Mouse (Mus musculus): Measurements from ENCODE around the gene Taok3. TPM values are rescaled to one million over a fixed set of nuclear protein-coding genes. Genes with fewer than 3 reads are reported as not detected.
A peak's percentile ranks its signal among the peaks of the same experiment; 100 is the strongest.

The Taok3 gene
- total and polyA plus RNA-seq, 3 experiments = 8.3 to 35.0 (median 17.4) TPM

GRCm38 (mm10) chr5:117111064-117111773 lies 8.7 kb upstream of the Taok3 start:
- Histone ChIP-seq H3K4me1 (ENCODE audit: control insufficient read depth in 1 of 2, insufficient read depth in 2 of 2) (peaks cover 0 to 6% of the 10 kb centered on the region in 2 experiments; a peak in 2 of 4 replicates), H3K9ac (ENCODE audit: insufficient read depth, low read depth) (no peak overlapping the region), H3K79me2 (replicated peaks; ENCODE audit: control insufficient read depth, extremely low read depth, insufficient read depth, poor library complexity, severe bottlenecking) (peaks cover 17% of the 10 kb centered on the region), H3K27ac (ENCODE audit: insufficient read depth, low read depth) (no peak overlapping the region), H3K4me2 (ENCODE audit: insufficient read depth, low read depth, poor library complexity, severe bottlenecking) (no peak overlapping the region), H3K36me3 (replicated peaks in 1 of 2; ENCODE audit: control insufficient read depth in 1 of 2, insufficient read depth in 1 of 2, low read length in 1 of 2) (peaks cover 61 to 73% of the 10 kb centered on the region in 2 experiments), H3K27me3 (replicated peaks) (no peaks in the 10 kb centered on the region), H3K4me3 (replicated peaks in 1 of 3; ENCODE audit: low read depth in 2 of 3, low read length in 2 of 3, poor library complexity in 1 of 3) (no peak overlapping the region), H3K9me3 (replicated peaks; ENCODE audit: low read length) (no peaks in the 10 kb centered on the region)
- dilution Hi-C loops (cut with MboI; ENCODE audit: extremely low pct_ligation_motif_present, extremely low pct_unique_long_range_greater_than_20kb, low sequenced_read_pairs) (no loop called here), in situ Hi-C loops (cut with MboI; ENCODE audit: low pct_ligation_motif_present, low pct_unique_long_range_greater_than_20kb, low sequenced_read_pairs) (loop anchor here (10.0 kb wide), 1 partner anchor 174 kb away; the partner anchor contains the start of gene Pebp1)
- DNase-seq (ENCODE audit: extremely low read depth) = no peak
- no peak for TF ChIP-seq PAX5 (IDR thresholded peaks at IDR 0.05; ENCODE audit: low read length)
- TF ChIP-seq CTCF (conservative IDR thresholded peaks at IDR 0.05 in 1 of 2, IDR thresholded peaks at IDR 0.05 in 1 of 2; ENCODE audit: low read depth in 2 of 2, low read length in 2 of 2) = peak in 1 of 2 experiments; percentile 22; a peak in 2 of 4 replicates

- H3K4me3 ChIP-seq (replicated peaks in 1 of 3; ENCODE audit: low read depth in 2 of 3, low read length in 2 of 3, poor library complexity in 1 of 3) = no peak overlapping the region
- peaks cover 0 to 11% of the 10 kb centered on the region in 2 experiments; a peak in 2 of 4 replicates for H3K4me1 ChIP-seq (ENCODE audit: control insufficient read depth in 1 of 2, insufficient read depth in 2 of 2)
- no peak for DNase-seq (ENCODE audit: extremely low read depth)
- H3K27me3 ChIP-seq (replicated peaks) = no peaks in the 10 kb centered on the region
- no peak overlapping the region for H3K27ac ChIP-seq (ENCODE audit: insufficient read depth, low read depth)
- dilution Hi-C loops (cut with MboI; ENCODE audit: extremely low pct_ligation_motif_present, extremely low pct_unique_long_range_greater_than_20kb, low sequenced_read_pairs) = no loop called here
- peaks cover 56 to 68% of the 10 kb centered on the region in 2 experiments for H3K36me3 ChIP-seq (replicated peaks in 1 of 2; ENCODE audit: control insufficient read depth in 1 of 2, insufficient read depth in 1 of 2, low read length in 1 of 2)
- no peak overlapping the region for H3K9ac ChIP-seq (ENCODE audit: insufficient read depth, low read depth)
- in situ Hi-C loops (cut with MboI; ENCODE audit: low pct_ligation_motif_present, low pct_unique_long_range_greater_than_20kb, low sequenced_read_pairs) = loop anchor here (10.0 kb wide), 1 partner anchor 173 kb away; the partner anchor contains the start of gene Pebp1
- no peak overlapping the region for H3K4me2 ChIP-seq (ENCODE audit: insufficient read depth, low read depth, poor library complexity, severe bottlenecking)
- TF ChIP-seq CTCF (conservative IDR thresholded peaks at IDR 0.05 in 1 of 2, IDR thresholded peaks at IDR 0.05 in 1 of 2; ENCODE audit: low read depth in 2 of 2, low read length in 2 of 2) (no peak), NELFE (IDR thresholded peaks at IDR 0.05; ENCODE audit: low read depth, low read length) (no peak), ZMIZ1 (IDR thresholded peaks at IDR 0.05; ENCODE audit: low read depth, low read length) (no peak), RCOR1 (conservative IDR thresholded peaks at IDR 0.05; ENCODE audit: low read depth, low read length) (no peak), TBP (conservative IDR thresholded peaks at IDR 0.05; ENCODE audit: low read depth, low read length) (no peak), EP300 (IDR thresholded peaks at IDR 0.05; ENCODE audit: low read length) (no peak), CHD2 (IDR thresholded peaks at IDR 0.05; ENCODE audit: low read length) (no peak)
- H3K9me3 ChIP-seq (replicated peaks; ENCODE audit: low read length) = no peaks in the 10 kb centered on the region
- peaks cover 17% of the 10 kb centered on the region for H3K79me2 ChIP-seq (replicated peaks; ENCODE audit: control insufficient read depth, extremely low read depth, insufficient read depth, poor library complexity, severe bottlenecking)
Observed at GRCm38 (mm10) chr5:117111774-117112112, 8.2 kb upstream of the Taok3 start.

- Histone ChIP-seq H3K9me3 (replicated peaks; ENCODE audit: low read length) (no peaks in the 10 kb centered on the region), H3K4me1 (ENCODE audit: control insufficient read depth in 1 of 2, insufficient read depth in 2 of 2) (peaks cover 0 to 11% of the 10 kb centered on the region in 2 experiments; a peak in 2 of 4 replicates), H3K79me2 (replicated peaks; ENCODE audit: control insufficient read depth, extremely low read depth, insufficient read depth, poor library complexity, severe bottlenecking) (peaks cover 17% of the 10 kb centered on the region), H3K9ac (ENCODE audit: insufficient read depth, low read depth) (no peak overlapping the region), H3K4me2 (ENCODE audit: insufficient read depth, low read depth, poor library complexity, severe bottlenecking) (no peak overlapping the region), H3K36me3 (replicated peaks in 1 of 2; ENCODE audit: control insufficient read depth in 1 of 2, insufficient read depth in 1 of 2, low read length in 1 of 2) (peaks cover 42 to 52% of the 10 kb centered on the region in 2 experiments), H3K27ac (ENCODE audit: insufficient read depth, low read depth) (no peak overlapping the region), H3K4me3 (replicated peaks in 1 of 3; ENCODE audit: low read depth in 2 of 3, low read length in 2 of 3, poor library complexity in 1 of 3) (no peak overlapping the region), H3K27me3 (replicated peaks) (no peaks in the 10 kb centered on the region)
- dilution Hi-C loops (cut with MboI; ENCODE audit: extremely low pct_ligation_motif_present, extremely low pct_unique_long_range_greater_than_20kb, low sequenced_read_pairs) (no loop called here), in situ Hi-C loops (cut with MboI; ENCODE audit: low pct_ligation_motif_present, low pct_unique_long_range_greater_than_20kb, low sequenced_read_pairs) (loop anchor here (10.0 kb wide), 1 partner anchor 171 kb away; the partner anchor contains the start of gene Pebp1)
- TF ChIP-seq TBP (conservative IDR thresholded peaks at IDR 0.05; ENCODE audit: low read depth, low read length) (no peak), PAX5 (IDR thresholded peaks at IDR 0.05; ENCODE audit: low read length) (no peak), JUN (IDR thresholded peaks at IDR 0.05; ENCODE audit: insufficient read depth, low read depth, low read length) (no peak), RAD21 (IDR thresholded peaks at IDR 0.05; ENCODE audit: low read depth, low read length) (no peak), SIN3A (IDR thresholded peaks at IDR 0.05; ENCODE audit: low read length) (no peak), EP300 (IDR thresholded peaks at IDR 0.05; ENCODE audit: low read length) (no peak), CTCF (conservative IDR thresholded peaks at IDR 0.05 in 1 of 2, IDR thresholded peaks at IDR 0.05 in 1 of 2; ENCODE audit: low read depth in 2 of 2, low read length in 2 of 2) (peak in 1 of 2 experiments; percentile 44; a peak in 2 of 4 replicates)
- DNase-seq (ENCODE audit: extremely low read depth) = peak; percentile 53
Observed at GRCm38 (mm10) chr5:117113330-117113729, 6.6 kb upstream of the Taok3 start.
